Mouse (Mus musculus): ENCODE results near the gene Hsdl2.
"Not testable (repeated sequence)": the region's sequence is repeated elsewhere in the genome, so short reads cannot be mapped to it uniquely, and the experiment has no call there.

Gene Hsdl2

GRCm38 (mm10) chr4:59565571-59566188 lies 15.7 kb upstream of the Hsdl2 start:
- DNase-seq = no peak

GRCm38 (mm10) chr4:59567576-59568260 lies 13.6 kb upstream of the Hsdl2 start:
- no peak for DNase-seq

GRCm38 (mm10) chr4:59569538-59569937 lies 11.8 kb upstream of the Hsdl2 start:
- peak; percentile 76 to 81 for DNase-seq

- not testable (repeated sequence) for DNase-seq
These were observed 10.8 kb upstream of the Hsdl2 start for GRCm38 (mm10) chr4:59570519-59570918.

GRCm38 (mm10) chr4:59572521-59573118 lies 8.7 kb upstream of the Hsdl2 start:
- DNase-seq = no peak

DNA sequence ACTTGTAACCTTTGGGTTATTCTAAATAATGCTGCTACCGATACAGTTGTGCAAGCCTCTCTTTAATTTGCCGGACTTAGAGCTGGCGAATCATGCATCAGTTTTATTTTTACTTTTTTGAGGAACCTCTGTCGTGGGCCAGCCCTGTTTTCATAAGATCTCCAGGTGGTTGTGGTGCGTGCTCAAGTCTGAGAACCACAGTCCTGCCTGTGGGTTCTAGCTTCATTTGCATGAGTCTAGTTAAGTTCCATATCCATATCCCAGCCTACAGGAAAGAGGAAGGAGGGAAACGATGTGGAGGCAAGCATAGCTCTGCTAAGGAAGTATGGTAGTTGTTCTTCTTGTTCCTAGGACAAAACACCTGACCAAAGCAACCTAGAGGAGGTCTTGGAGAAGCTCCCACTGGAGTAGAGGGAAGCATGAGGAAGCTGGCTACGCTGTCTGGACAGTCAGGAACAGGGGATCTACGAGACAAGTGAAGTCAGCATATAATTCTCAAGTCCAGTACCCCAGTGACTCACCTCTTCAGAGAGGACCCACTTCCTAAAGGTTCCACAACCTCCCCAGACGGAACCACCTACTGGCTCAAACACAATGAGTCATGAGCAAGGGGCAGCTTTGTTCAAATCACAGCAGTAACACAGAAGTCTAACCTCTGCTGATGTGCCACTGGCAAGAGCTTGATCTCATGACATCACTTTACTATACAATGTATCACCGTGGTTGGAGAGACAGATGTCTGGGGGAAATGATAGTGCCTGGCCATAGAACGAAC lies 6.0 kb upstream of the Hsdl2 start:
- no peak for DNase-seq

GRCm38 (mm10) chr4:59580495-59581281 lies 675 bp upstream of the Hsdl2 start:
- peak; percentile 37 to 59 for DNase-seq

DNA sequence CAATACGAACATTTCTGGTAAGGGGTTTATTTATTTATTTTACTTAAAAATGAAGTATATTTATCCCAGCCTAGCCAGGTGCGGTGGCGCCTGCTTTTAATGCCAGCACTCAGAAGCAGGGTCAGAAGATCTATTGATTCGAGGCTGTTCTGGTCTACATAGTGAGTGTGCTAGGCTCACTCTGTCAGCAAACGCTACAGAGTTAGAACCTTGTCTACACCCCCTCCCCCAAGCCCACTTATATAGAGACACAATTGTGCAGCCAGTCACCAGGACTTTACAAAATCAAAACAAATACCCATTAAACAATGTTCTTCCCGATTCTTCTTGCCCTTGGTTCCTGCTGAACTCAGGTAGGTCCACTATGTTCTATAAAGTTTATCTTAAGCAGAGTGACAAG lies 823 bp downstream of the Hsdl2 start:
- no peak for DNase-seq

GRCm38 (mm10) chr4:59585097-59585496 lies 3.7 kb downstream of the Hsdl2 start:
- peak; percentile 12 to 44 for DNase-seq

DNA sequence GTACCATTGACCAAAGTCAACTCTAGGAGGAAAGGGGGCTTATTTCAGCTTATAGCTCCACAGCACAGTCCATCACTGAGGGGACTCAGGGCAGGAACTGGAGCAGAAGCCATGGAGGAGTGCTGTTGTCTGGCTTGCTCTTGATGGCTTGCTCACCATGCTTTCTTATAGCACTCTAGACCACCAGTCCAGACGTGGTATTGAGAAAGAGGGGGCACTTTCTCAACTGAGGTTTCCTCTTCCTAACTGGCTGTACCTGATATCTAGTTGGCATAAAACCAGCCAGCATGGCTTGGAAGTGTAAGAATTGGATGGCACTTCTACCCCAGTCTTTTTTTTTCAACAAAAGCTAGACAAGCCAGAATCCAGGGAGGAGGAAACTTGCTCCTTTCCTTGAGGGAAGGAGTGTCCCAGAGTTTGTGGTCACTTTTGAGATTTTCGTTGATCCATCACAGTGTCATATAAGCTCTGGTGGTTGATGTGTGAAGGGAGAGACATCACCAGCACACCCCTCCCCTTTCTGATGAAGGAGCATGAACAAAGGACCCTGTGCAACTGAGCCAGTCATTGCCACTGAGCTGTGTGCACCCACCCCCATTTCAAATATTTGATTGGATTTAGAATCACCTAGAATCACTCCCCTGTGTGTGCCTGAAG lies 6.0 kb downstream of the Hsdl2 start:
- DNase-seq = no peak

DNA sequence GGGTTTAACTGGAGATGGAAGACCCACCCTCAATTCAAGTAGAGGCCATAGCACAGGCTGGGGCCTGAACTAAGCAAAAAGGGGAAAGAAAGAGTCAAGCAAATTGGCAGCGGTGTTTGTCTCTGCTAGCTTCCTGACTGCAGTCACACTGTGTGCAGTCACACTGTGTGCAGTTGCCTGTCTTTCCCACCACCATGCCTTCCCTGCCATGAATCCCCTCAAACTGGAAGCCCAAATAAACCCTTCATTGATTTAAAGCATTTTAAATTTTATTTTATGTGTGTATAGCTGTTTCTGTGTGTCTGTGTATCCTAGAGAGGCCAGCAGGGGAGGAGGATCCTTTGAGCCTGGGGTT lies 6.5 kb downstream of the Hsdl2 start:
- no peak for DNase-seq

DNA sequence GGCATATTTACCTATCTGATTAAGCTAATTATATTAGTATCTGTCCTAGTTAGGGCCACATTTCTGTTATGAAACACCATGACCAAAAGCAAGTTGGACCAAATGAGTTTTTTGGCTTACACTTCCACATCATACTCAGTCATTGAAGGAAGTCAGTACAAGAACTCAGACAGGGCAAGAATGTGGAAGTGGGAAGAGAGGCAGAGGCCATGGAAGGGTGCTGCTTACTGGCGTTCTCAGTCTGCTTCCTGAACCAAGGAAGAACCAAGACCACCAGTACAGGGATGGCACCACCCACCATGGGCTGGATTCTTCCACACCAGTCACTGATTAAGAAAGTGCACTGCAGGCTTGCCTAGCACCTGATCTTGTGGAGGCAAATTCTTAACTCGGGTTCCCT lies 13.3 kb downstream of the Hsdl2 start:
- DNase-seq = no peak

DNA sequence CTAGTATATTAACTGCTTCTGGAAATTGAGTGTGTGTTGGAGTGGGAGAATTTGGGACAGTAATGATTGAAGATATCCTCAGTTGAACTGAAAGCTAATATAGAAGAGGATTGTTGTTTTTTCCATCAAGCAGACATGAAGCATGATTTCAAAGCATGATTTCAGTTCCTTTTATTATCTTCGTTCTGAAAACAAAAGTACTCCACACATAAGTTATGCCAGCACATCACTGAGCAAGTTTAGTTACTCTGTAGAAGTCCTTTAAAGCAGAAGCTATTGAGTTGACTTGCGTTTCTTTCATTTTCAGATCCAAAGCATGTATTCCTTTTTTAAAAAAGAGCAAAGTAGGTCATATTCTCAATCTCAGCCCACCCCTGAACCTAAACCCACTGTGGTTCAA lies 15.2 kb downstream of the Hsdl2 start:
- DNase-seq = no peak

- no peak for DNase-seq
These were observed 21.3 kb downstream of the Hsdl2 start for GRCm38 (mm10) chr4:59602704-59603103.

- no peak for DNase-seq
These were observed 23.5 kb downstream of the Hsdl2 start for GRCm38 (mm10) chr4:59604892-59605291.

- no peak for DNase-seq
These were observed 24.1 kb downstream of the Hsdl2 start for GRCm38 (mm10) chr4:59605501-59605900.

DNA sequence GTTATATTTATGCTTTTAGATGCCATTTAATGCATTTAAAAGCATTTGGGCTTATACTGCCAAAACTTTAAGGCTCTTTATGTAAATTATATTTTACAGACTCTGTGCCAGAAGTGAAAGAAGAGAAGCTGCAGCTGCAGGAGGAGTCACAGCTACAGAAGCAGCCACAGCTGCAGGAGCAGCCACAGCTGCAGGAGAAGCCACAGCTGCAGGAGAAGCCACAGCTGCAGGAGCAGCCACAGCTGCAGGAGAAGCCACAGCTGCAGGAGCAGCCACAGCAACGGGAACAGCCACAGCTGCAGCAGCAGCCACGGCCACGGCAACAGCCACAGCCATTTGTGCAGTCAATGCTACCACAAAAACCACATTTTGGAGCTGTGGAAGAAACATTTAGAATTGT lies 29.0 kb downstream of the Hsdl2 start:
- DNase-seq = peak; percentile 19 to 20

DNA sequence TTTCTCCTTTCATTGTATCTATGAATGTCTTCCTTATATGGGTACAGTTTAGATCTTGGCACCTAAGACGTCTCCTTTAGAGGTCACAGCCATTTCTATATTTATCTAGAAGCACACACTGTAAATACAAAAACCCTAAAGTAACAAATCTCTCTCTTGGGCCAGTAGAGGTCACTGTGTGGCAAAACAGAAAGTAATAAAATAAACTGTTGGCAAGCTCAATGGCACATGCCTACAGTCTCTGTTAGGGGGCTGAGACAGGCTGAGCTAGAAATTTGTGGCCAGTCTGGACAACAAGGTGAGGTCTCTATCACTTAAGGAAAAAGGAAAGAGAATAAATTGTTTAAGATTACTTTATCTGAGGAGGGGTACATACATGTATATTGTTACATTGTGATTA lies 33.6 kb downstream of the Hsdl2 start:
- DNase-seq = no peak

DNA sequence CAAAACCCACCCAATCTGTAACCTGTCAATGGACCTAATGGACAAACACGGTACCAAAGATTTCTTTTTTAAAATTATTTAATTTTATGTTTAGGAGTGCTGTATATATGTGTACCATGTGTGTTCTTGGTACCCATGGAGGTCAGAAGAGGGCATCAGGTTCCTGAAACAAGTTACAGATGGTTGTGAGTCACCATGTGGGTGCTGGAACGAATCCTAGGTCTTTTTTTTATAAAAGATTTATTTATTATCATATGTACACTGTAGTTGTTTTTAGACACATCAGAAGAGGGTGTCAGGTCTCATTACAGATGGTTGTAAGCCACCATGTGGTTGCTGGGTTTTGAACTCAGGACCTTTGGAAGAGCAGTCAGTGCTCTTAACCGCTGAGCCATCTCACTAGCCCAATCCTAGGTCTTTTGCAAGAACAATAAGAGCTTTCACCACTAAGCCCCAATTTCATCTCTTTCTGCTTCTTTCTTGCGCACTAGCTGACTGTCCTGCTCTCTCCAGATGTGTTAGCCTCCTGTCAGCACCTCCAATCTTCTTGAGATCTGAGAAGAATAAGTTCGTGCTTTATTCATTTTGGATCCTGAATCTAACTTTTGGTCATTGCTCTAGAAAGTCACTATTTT lies 38.4 kb downstream of the Hsdl2 start:
- DNase-seq = no peak

- DNase-seq = no peak
These were observed 44.3 kb downstream of the Hsdl2 start for GRCm38 (mm10) chr4:59625676-59625997.

DNA sequence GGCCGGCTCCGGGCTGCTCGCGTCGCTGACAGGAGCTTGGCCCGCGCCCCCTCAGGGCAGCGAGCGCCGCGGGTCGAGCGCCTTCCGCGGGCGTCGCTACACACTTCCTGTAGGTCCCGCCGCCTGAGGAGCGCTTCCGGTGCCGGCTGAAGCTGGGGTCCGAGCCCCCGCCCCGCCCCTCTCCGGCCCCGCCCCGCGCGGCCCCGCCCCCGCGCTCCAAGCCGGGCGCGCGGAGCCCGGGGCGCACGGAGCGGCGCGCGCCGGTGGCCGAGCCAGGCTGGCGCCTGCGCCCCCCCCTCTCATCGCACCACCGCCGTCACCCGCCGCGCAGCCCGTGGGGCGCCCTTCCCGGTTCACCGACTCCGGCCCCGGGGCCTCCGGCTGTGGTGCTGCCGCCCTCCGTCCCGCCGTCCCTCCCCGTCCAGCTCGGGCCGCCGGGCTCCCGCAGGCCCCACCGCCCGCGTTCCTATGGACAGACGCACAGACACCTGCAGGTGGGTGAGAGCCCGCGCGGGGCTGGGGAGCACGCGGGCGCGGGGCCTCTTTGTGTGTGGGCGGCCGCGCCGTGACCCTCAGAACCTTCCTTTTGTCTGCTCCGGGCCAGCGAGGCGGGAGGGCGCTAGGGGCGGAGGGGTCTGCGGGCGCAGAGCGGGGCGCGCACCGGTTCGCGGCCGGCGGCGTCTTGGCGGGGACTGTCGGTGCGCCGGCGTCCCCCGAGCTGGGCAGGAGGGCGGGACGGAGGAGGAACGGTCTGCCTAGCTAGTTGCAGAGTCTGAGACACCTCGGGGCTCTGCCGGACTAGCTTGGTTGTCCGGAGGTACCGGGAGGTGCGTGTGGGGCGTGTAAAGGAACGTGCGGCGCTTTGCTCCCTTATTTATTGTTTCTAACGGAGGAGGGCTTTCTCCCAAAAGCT lies 44.9 kb downstream of the Hsdl2 start, which contains the start of gene E130308A19Rik:
Gene E130308A19Rik (plus strand): TSS at position 214 of the 913 bp plus-strand sequence.
- peak; percentile 83 to 91 for DNase-seq
